Mouse (Mus musculus): ENCODE data around the gene Tmem52. TPM values are rescaled to one million over a fixed set of nuclear protein-coding genes. Genes with fewer than 3 reads are reported as not detected.

Tmem52 gene
- polyA plus RNA-seq, 1 experiment from 2014 or later, result 2.6 TPM

DNA sequence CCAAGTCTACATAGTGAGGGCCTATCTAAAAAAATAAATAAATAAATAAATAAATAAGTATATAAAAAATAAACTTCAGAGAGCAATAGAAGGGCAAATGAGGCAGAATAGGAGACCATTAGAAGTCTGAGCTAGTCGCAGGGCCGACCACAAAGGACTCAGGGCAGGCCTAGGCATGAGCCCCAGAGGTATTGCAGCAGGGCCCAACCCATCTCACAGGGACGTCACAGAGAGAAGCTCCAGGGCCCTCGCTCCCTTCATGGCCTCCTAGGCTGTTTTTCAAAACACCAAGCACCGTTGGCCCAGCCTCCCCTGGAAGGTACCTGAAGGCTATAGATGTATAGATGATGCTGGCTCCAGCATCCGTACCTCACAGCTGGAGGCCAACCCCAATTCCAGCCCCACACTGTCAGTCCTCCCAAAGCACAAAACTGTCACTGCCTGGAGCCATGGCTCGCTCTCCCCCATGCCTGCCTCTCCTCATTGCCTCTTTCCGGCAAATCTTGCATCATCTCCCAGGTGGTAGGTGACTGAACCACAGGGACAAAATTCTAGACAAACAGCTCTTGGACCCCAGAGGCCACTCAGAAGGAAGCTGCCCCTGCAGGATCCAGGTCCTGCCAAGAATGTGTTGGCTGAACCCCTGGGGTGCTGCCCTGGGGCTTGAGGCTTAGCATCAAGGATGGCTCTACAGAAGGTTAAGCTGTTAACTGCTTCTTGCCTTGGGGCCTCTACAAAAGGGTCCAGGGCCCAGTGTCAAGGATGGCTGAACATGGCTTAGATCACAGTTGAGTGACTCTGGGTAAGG is 14.0 kb downstream of the Tmem52 start:
- no peak overlapping the region for H3K4me3 ChIP-seq (replicated peaks; ENCODE audit: low read length)
- H3K27me3 ChIP-seq (ENCODE audit: control insufficient read depth, insufficient read depth, low read length), result no peaks in the 10 kb centered on the region
- H3K9me3 ChIP-seq (replicated peaks; ENCODE audit: control insufficient read depth, low read length), result no peaks in the 10 kb centered on the region
- H3K9ac ChIP-seq (ENCODE audit: low read length), result no peak overlapping the region
- H3K4me2 ChIP-seq (ENCODE audit: low read depth, low read length), result no peak overlapping the region
- H3K27ac ChIP-seq (ENCODE audit: low read length), result no peak overlapping the region
- WGBS, result 67% methylated on average over 8 of the region's 8 CpGs
- ATAC-seq (ENCODE audit: insufficient read depth, low FRiP score), result no peak
- peaks cover 15% of the 10 kb centered on the region for H3K4me1 ChIP-seq (ENCODE audit: control insufficient read depth, insufficient read depth, low read length)
- no peaks in the 10 kb centered on the region for H3K36me3 ChIP-seq (ENCODE audit: control insufficient read depth, insufficient read depth, low read length)

DNA sequence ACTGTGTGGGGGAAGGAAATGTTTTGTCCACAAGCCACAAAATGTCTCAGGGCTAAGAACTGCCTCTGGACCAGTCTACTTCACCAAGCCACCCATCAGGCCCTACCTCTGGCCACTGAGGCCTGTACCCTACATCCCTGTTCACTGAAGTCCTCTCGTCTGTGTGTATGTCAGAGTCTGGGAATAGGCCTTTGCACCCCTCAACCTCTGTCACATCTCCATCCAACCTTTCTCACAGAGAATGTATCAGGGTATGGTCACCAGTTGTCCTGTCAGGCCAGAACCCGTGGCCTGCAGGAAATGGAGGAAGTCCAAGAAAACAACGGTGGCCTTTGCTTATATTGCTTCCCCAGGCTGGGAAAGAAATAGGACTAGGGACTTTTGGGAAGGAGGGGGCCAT is 16.6 kb downstream of the Tmem52 start:
- H3K9me3 ChIP-seq (replicated peaks; ENCODE audit: control insufficient read depth, low read length), result no peaks in the 10 kb centered on the region
- no peaks in the 10 kb centered on the region for H3K27me3 ChIP-seq (ENCODE audit: control insufficient read depth, insufficient read depth, low read length)
- no peak overlapping the region for H3K9ac ChIP-seq (ENCODE audit: low read length)
- no peak overlapping the region for H3K4me3 ChIP-seq (replicated peaks; ENCODE audit: low read length)
- H3K36me3 ChIP-seq (ENCODE audit: control insufficient read depth, insufficient read depth, low read length), result no peaks in the 10 kb centered on the region
- H3K4me2 ChIP-seq (ENCODE audit: low read depth, low read length), result no peak overlapping the region
- ATAC-seq (ENCODE audit: insufficient read depth, low FRiP score), result no peak
- 0 out of 2 replicates have a peak overlapping the region, but pooled peaks have one; percentile 40 for H3K27ac ChIP-seq (ENCODE audit: low read length)
- 72% methylated on average over 3 of the region's 3 CpGs for WGBS
- peaks cover 37% of the 10 kb centered on the region for H3K4me1 ChIP-seq (ENCODE audit: control insufficient read depth, insufficient read depth, low read length)

DNA sequence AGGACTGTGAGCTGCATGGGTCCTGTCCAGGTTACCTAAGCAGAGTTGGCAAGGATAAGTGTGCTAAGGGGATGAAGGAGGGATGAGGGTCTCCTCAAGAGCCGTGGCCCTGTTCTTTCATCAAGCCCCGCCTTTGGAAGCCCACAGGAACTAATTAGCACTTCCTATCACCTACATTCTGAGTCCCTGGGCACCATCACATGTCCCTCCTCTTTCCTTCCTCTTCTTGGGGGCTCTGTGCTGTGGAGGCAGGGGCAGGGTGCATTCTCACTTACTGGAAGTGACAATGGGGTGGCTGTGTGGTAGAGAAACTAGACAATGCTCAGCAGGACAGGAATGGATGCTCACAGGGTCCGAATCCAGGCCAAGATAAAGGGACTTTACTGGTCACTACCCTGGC is 18.8 kb downstream of the Tmem52 start:
- 22% methylated on average over 3 of the region's 3 CpGs for WGBS
- H3K9ac ChIP-seq (ENCODE audit: low read length), result peak overlapping the region; percentile 46; the same call in 1 of the 2 replicates
- peak overlapping the region; percentile 16; the same call in 1 of the 2 replicates for H3K4me2 ChIP-seq (ENCODE audit: low read depth, low read length)

DNA sequence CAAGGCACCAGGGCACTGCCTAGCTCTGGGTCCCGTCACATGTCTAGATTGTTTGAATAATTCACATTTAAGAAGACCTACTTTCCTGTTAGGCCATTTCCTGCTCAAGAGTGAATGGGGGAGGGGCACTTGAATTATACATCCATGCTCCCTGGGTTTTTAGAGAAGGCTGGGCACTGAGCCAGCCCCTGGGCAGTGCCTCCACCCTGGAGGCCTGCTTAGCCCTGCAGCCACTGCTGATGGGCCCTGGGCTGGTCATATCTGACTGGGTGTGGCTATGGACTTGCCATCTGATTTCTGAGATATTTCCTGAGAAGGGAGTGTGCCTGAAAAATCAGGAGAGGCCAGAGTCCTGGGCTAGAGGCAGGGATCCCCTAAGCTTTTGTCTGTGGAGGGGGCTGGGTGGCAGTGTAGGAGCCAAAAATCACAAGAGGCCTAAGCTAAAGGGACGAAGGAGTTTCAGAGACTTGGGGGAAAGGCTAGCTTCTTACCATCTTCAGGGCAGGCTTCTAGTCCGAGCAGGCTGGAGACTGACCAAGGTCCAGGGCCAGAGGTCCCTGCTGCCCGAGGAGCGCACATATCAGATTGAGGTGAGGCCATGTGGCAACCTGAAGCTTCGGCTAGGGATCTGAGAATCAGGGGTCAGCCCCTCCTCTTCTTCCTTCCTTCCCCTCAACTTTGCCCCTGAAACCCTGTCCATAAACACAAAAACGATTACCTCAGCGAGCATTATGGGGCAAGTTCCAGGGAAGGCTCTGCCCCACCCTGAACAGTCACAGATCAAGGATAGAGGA is 19.5 kb downstream of the Tmem52 start:
- Histone ChIP-seq H3K4me3 (replicated peaks; ENCODE audit: low read length) (no peak overlapping the region), H3K9me3 (replicated peaks; ENCODE audit: control insufficient read depth, low read length) (no peaks in the 10 kb centered on the region), H3K36me3 (ENCODE audit: control insufficient read depth, insufficient read depth, low read length) (no peaks in the 10 kb centered on the region), H3K9ac (ENCODE audit: low read length) (peak overlapping the region; percentile 46; the same call in 1 of the 2 replicates), H3K27ac (ENCODE audit: low read length) (peak overlapping the region; percentile 91), H3K4me1 (ENCODE audit: control insufficient read depth, insufficient read depth, low read length) (peaks cover 36% of the 10 kb centered on the region), H3K4me2 (ENCODE audit: low read depth, low read length) (peak overlapping the region; percentile 16; the same call in 1 of the 2 replicates), H3K27me3 (ENCODE audit: control insufficient read depth, insufficient read depth, low read length) (no peaks in the 10 kb centered on the region)
- ATAC-seq (ENCODE audit: insufficient read depth, low FRiP score), result peak; percentile 87
- WGBS, result 40% methylated on average over 8 of the region's 8 CpGs

More for the DNA sequence above, 18.8 kb downstream of the Tmem52 start:
- H3K9me3 ChIP-seq (replicated peaks; ENCODE audit: control insufficient read depth, low read length), result no peaks in the 10 kb centered on the region
- no peak overlapping the region for H3K4me3 ChIP-seq (replicated peaks; ENCODE audit: low read length)
- peaks cover 32% of the 10 kb centered on the region for H3K4me1 ChIP-seq (ENCODE audit: control insufficient read depth, insufficient read depth, low read length)
- H3K36me3 ChIP-seq (ENCODE audit: control insufficient read depth, insufficient read depth, low read length), result no peaks in the 10 kb centered on the region
- peak overlapping the region; percentile 91 for H3K27ac ChIP-seq (ENCODE audit: low read length)
- ATAC-seq (ENCODE audit: insufficient read depth, low FRiP score), result no peak
- no peaks in the 10 kb centered on the region for H3K27me3 ChIP-seq (ENCODE audit: control insufficient read depth, insufficient read depth, low read length)

DNA sequence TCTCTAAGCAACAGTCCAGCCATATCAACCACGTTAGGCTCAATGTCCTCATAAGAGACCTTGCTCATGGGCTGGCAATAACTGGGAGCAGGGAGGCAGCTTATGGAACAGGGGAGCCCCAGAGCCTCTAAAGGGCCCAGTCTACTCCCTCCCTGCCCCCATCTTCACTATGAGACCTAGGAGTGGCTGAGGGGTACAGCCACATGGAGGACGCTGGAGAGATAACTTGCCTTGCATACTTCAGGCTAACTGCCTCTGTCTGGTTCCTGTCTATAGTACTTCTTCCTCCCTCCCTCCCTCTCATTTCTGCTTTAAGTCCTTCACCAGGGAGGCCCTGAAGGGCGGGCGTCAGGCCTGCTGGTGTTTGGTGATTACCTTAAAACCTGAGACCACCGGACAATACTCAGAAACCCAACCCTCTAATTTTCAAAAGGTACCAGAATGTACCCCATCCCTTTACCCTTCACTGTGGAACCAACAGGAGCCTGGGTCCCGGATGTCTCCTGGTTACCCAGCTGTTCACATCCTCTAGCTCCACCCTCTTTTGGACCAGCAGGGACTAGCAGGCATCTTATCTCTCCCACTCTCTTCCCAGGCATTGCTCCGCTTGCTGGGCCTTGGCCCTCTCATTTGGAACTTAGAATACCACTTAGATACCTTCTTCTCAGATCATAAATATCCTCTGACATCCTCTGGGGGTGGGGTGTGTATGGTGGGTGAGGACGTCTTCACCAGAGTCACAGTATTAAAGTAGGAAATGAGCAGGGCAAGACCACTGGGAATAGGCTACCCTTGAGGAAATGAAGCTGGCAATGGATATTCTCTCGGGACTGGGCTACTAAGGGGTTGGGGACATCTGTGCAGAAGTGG is 20.4 kb downstream of the Tmem52 start:
- H3K9me3 ChIP-seq (replicated peaks; ENCODE audit: control insufficient read depth, low read length), result no peaks in the 10 kb centered on the region
- H3K4me1 ChIP-seq (ENCODE audit: control insufficient read depth, insufficient read depth, low read length), result peaks cover 43% of the 10 kb centered on the region
- no peak for ATAC-seq (ENCODE audit: insufficient read depth, low FRiP score)
- H3K4me3 ChIP-seq (replicated peaks; ENCODE audit: low read length), result no peak overlapping the region
- H3K9ac ChIP-seq (ENCODE audit: low read length), result no peak overlapping the region
- 71% methylated on average over 9 of the region's 9 CpGs for whole genome bisulfite sequencing
- peak overlapping the region; percentile 91 for H3K27ac ChIP-seq (ENCODE audit: low read length)
- no peaks in the 10 kb centered on the region for H3K36me3 ChIP-seq (ENCODE audit: control insufficient read depth, insufficient read depth, low read length)
- no peaks in the 10 kb centered on the region for H3K27me3 ChIP-seq (ENCODE audit: control insufficient read depth, insufficient read depth, low read length)
- H3K4me2 ChIP-seq (ENCODE audit: low read depth, low read length), result no peak overlapping the region

DNA sequence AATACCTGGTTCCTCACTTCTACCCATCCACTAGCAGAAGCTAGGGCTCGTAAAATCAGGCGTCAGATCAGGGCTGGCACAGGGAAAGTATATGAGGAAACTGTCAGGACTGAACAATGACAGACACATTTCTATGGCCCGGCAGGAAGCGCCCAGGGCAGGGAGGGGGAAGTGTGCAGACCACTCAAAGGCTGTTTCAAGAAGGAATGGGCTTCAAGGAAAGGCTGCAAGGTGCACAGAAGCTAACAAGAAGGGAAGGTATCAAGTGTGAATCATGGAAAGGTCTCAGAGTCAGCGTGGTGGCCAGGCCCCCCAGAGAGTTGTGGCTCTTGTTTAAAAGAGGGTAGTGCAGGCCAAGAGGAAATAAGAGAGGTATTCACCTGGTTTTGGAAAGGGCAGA is 21.5 kb downstream of the Tmem52 start:
- H3K4me1 ChIP-seq (ENCODE audit: control insufficient read depth, insufficient read depth, low read length), result peaks cover 49% of the 10 kb centered on the region
- no peak for ATAC-seq (ENCODE audit: insufficient read depth, low FRiP score)
- peak overlapping the region; percentile 77 for H3K27ac ChIP-seq (ENCODE audit: low read length)
- WGBS, result 25% methylated on average over 5 of the region's 5 CpGs
- peak overlapping the region; percentile 97 for H3K4me3 ChIP-seq (replicated peaks; ENCODE audit: low read length)
- H3K9me3 ChIP-seq (replicated peaks; ENCODE audit: control insufficient read depth, low read length), result no peaks in the 10 kb centered on the region
- H3K27me3 ChIP-seq (ENCODE audit: control insufficient read depth, insufficient read depth, low read length), result no peaks in the 10 kb centered on the region
- peak overlapping the region; percentile 82 for H3K4me2 ChIP-seq (ENCODE audit: low read depth, low read length)
- no peaks in the 10 kb centered on the region for H3K36me3 ChIP-seq (ENCODE audit: control insufficient read depth, insufficient read depth, low read length)
- peak overlapping the region; percentile 100 for H3K9ac ChIP-seq (ENCODE audit: low read length)

DNA sequence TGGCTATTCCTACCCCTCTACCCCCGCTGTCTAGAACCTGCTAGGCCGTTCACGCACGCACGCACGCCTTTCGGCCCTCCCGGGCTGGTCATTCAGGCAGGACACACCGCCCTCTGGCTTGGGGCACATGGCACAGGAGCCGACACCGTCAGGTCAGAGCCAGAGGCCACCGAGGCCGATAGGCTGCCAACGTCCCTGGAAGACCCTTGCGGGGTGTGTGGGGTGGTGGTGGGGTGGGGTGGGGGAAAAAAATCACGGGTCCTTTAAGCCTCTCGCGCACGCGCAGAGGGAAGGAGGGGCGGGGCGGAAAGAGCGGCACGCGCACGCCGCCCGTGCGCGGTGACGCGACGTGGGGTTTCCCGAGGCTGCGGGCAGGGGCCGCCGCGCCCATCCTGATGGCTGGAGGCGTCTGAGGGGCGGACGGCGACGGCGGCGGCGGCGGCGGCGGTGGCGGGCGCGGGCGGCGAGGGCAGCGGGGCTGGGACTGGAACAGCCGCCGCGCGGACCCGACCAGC is 22.1 kb downstream of the Tmem52 start, which contains the start of gene Gnb1:
Gene Gnb1 (plus strand): TSS at position 372 of the 515 bp plus-strand sequence.
- peak within 1 kb of the TSS; percentile 85 for H3K4me2 ChIP-seq (ENCODE audit: low read depth, low read length)
- no peaks in the 10 kb centered on the region for H3K27me3 ChIP-seq (ENCODE audit: control insufficient read depth, insufficient read depth, low read length)
- peak within 1 kb of the TSS; percentile 93 for H3K27ac ChIP-seq (ENCODE audit: low read length)
- peak within 1 kb of the TSS; percentile 97 for H3K4me3 ChIP-seq (replicated peaks; ENCODE audit: low read length)
- H3K9ac ChIP-seq (ENCODE audit: low read length), result peak within 1 kb of the TSS; percentile 100
- H3K4me1 ChIP-seq (ENCODE audit: control insufficient read depth, insufficient read depth, low read length), result peaks cover 49% of the 10 kb centered on the region
- under 1% methylated on average over 50 of the region's 60 CpGs for WGBS
- no peaks in the 10 kb centered on the region for H3K9me3 ChIP-seq (replicated peaks; ENCODE audit: control insufficient read depth, low read length)
- no peaks in the 10 kb centered on the region for H3K36me3 ChIP-seq (ENCODE audit: control insufficient read depth, insufficient read depth, low read length)
- ATAC-seq (ENCODE audit: insufficient read depth, low FRiP score), result peak; percentile 83

DNA sequence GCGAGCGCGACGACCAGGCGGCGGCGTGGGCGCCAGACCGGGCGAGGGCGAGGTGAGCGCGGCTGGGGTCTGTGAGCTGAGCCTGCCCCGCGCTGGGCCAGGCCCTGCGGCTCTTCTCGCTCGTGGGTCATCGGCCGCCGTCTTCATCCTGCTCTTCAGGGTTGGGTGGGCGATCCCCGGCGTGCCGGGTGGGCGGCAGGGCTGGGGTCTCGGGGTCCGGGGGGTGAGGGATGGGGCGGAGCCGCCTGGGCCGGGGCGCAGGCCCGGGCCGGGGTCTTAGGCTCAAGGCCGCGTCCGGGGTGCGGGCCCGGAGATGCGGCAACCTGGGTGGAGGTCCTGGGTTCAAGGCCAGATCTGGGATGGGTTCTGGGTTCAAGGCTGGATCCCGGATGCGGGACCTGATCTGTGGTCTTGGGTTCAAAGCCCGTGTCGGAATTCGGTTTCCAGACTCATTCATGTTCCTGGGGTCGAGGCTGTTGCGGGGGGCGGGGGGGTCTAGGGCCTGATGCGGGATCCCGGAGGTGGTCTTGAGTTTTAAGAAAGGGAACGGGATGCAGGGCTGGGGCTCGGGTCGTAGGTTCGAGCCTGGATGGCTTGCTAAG is 22.7 kb downstream of the Tmem52 start:
- Histone ChIP-seq H3K36me3 (ENCODE audit: control insufficient read depth, insufficient read depth, low read length) (no peaks in the 10 kb centered on the region), H3K27ac (ENCODE audit: low read length) (peak overlapping the region; percentile 93), H3K4me2 (ENCODE audit: low read depth, low read length) (peak overlapping the region; percentile 85), H3K4me1 (ENCODE audit: control insufficient read depth, insufficient read depth, low read length) (peaks cover 49% of the 10 kb centered on the region), H3K9me3 (replicated peaks; ENCODE audit: control insufficient read depth, low read length) (no peaks in the 10 kb centered on the region), H3K27me3 (ENCODE audit: control insufficient read depth, insufficient read depth, low read length) (no peaks in the 10 kb centered on the region), H3K9ac (ENCODE audit: low read length) (peak overlapping the region; percentile 100), H3K4me3 (replicated peaks; ENCODE audit: low read length) (peak overlapping the region; percentile 97)
- ATAC-seq (ENCODE audit: insufficient read depth, low FRiP score), result peak; percentile 15; the same call in 1 of the 2 replicates
- WGBS, result under 1% methylated on average over 49 of the region's 54 CpGs
